8 mouse cellular contexts compared by ENCODE assay signal in genomic region chr15:12550919-12551318, GRCm38 (mm10).
DNase-seq lines count a peak whose midpoint lies in the region; ATAC-seq and TF ChIP-seq lines count a peak whose summit lies in the region.
"Had no signal": no experiment of that assay in that cellular context is flagged by ENCODE, and none has a peak within 500 bp of the region (broad histone marks: within the 10 kb centered on the region; RNA-seq: fewer than 3 reads in every experiment).

No protein-coding gene starts in this region.

- H3K79me2 ChIP-seq in MEL (ENCODE audit: control insufficient read depth, insufficient read depth, low read length, poor library complexity), result no peaks in the 10 kb centered on the region

- no peak for DNase-seq in kidney, postnatal 25 days
- DNase-seq in MEL (ENCODE audit: low read depth, low spot score), result no peak
- no peak for DNase-seq in limb, embryonic 10.5 days (ENCODE audit: low spot score)
- no peak for DNase-seq in cerebellum, postnatal 36 days
- DNase-seq in urinary bladder, adult 2 months (ENCODE audit: low spot score), result no peak

- no peak; the same call in 1 of the 2 replicates for TF ChIP-seq CTCF in E14TG2a.4 (conservative IDR thresholded peaks at IDR 0.05; ENCODE audit: low read length)
- peak in 2 of 3 experiments; percentile 17 to 26; a peak in 1 of 6 replicates for TF ChIP-seq CTCF in MEL (IDR thresholded peaks at IDR 0.05 in 2 of 3, conservative IDR thresholded peaks at IDR 0.05 in 1 of 3; ENCODE audit: control insufficient read depth in 1 of 3, insufficient read depth in 1 of 3, low read depth in 2 of 3, low read length in 3 of 3, poor library complexity in 1 of 3, severe bottlenecking in 1 of 3)

- H3K4me2 ChIP-seq in kidney, embryonic 16.5 days (replicated peaks; ENCODE audit: low read depth, low read length), result peak overlapping the region; percentile 96; the same call in 1 of the 2 replicates

- H3K9ac ChIP-seq in kidney, embryonic 16.5 days (replicated peaks; ENCODE audit: low read length), result no peak overlapping the region
- H3K9ac ChIP-seq in MEL (ENCODE audit: control insufficient read depth, low read depth, low read length, poor library complexity, severe bottlenecking), result no peak overlapping the region
- H3K9ac ChIP-seq: heart, embryonic 13.5 days had no signal

- H3K27me3 ChIP-seq in kidney, embryonic 16.5 days (ENCODE audit: insufficient read depth, low read length), result no peaks in the 10 kb centered on the region
- H3K27me3 ChIP-seq in E14TG2a.4 (ENCODE audit: insufficient read depth, low read length) (no peaks in the 10 kb centered on the region), MEL (ENCODE audit: control insufficient read depth in 1 of 2, insufficient read depth in 2 of 2, low read length in 2 of 2) (peaks cover 0 to 8% of the 10 kb centered on the region in 2 experiments; a peak in 2 of 4 replicates)
- peaks cover 7% of the 10 kb centered on the region; the same call in 1 of the 2 replicates for H3K27me3 ChIP-seq in limb, embryonic 10.5 days (ENCODE audit: low read depth, poor library complexity, severe bottlenecking)
- H3K27me3 ChIP-seq: heart, embryonic 13.5 days had no signal

- H3K36me3 ChIP-seq in kidney, embryonic 16.5 days (ENCODE audit: insufficient read depth, low read length), result no peaks in the 10 kb centered on the region
- no peaks in the 10 kb centered on the region for H3K36me3 ChIP-seq in E14TG2a.4 (ENCODE audit: insufficient read depth, low read length)
- no peaks in the 10 kb centered on the region for H3K36me3 ChIP-seq in MEL (ENCODE audit: control insufficient read depth in 1 of 2, insufficient read depth in 2 of 2, low read length in 2 of 2)
- H3K36me3 ChIP-seq in limb, embryonic 10.5 days, result no peaks in the 10 kb centered on the region
- H3K36me3 ChIP-seq: heart, embryonic 13.5 days had no signal

- no peak for ATAC-seq in kidney, embryonic 16.5 days (ENCODE audit: low FRiP score, low TSS enrichment)

- TF ChIP-seq POLR2A in MEL (IDR thresholded peaks at IDR 0.05; ENCODE audit: control insufficient read depth in 1 of 2, insufficient read depth in 1 of 2, low read depth in 1 of 2, low read length in 2 of 2, poor library complexity in 1 of 2), result no peak

- H3K27ac ChIP-seq in kidney, embryonic 16.5 days (ENCODE audit: low read length), result peak overlapping the region; percentile 86; the same call in 1 of the 2 replicates
- H3K27ac ChIP-seq in MEL (ENCODE audit: control insufficient read depth, low read depth, low read length), result no peak overlapping the region
- peak overlapping the region; percentile 83; the same call in 1 of the 2 replicates for H3K27ac ChIP-seq in limb, embryonic 10.5 days
- H3K27ac ChIP-seq: heart, embryonic 13.5 days had no signal

- 32% methylated on average over 3 of the region's 3 CpGs for WGBS in kidney, embryonic 16.5 days
- WGBS in limb, embryonic 10.5 days, result 21% methylated on average over 3 of the region's 3 CpGs

- no peak overlapping the region for H3K4me3 ChIP-seq in kidney, embryonic 16.5 days (ENCODE audit: low read length)
- peak overlapping the region; percentile 75 for H3K4me3 ChIP-seq in E14TG2a.4 (replicated peaks; ENCODE audit: low read length)
- H3K4me3 ChIP-seq in MEL (ENCODE audit: control insufficient read depth in 1 of 2, insufficient read depth in 1 of 2, low read depth in 2 of 2, low read length in 2 of 2), result no peak overlapping the region
- no peak overlapping the region for H3K4me3 ChIP-seq in limb, embryonic 10.5 days

- TF ChIP-seq RAD21 in MEL (IDR thresholded peaks at IDR 0.05; ENCODE audit: low read depth, low read length), result peak; percentile 13

- H3K4me1 ChIP-seq in kidney, embryonic 16.5 days (ENCODE audit: insufficient read depth, low read length), result peaks cover 44% of the 10 kb centered on the region
- H3K4me1 ChIP-seq in E14TG2a.4 (replicated peaks; ENCODE audit: low read depth, low read length) (peaks cover 61% of the 10 kb centered on the region), MEL (ENCODE audit: control insufficient read depth in 1 of 2, insufficient read depth in 2 of 2, low read length in 2 of 2) (no peaks in the 10 kb centered on the region)
- H3K4me1 ChIP-seq in limb, embryonic 10.5 days, result peaks cover 44% of the 10 kb centered on the region

- no peak for TF ChIP-seq EP300 in MEL (IDR thresholded peaks at IDR 0.05; ENCODE audit: low read depth in 1 of 2, low read length in 2 of 2)

- H3K9me3 ChIP-seq in kidney, embryonic 16.5 days (ENCODE audit: low read length), result no peaks in the 10 kb centered on the region
- H3K9me3 ChIP-seq in E14TG2a.4 (ENCODE audit: low read length) (no peaks in the 10 kb centered on the region), MEL (replicated peaks; ENCODE audit: insufficient read depth, low read length) (no peaks in the 10 kb centered on the region)
- H3K9me3 ChIP-seq in limb, embryonic 10.5 days (replicated peaks), result no peaks in the 10 kb centered on the region
- H3K9me3 ChIP-seq: heart, embryonic 13.5 days had no signal

TF ChIP-seq in MEL, 35 proteins besides CTCF, POLR2A, EP300 and RAD21:
- no peak for TF ChIP-seq E2F4 (IDR thresholded peaks at IDR 0.05; ENCODE audit: borderline replicate concordance, low read depth, low read length)
- peak; percentile 49; the same call in 1 of the 2 replicates for TF ChIP-seq SMC3 (IDR thresholded peaks at IDR 0.05; ENCODE audit: low read depth, low read length)
- TF ChIP-seq MYB (IDR thresholded peaks at IDR 0.05; ENCODE audit: low read depth, low read length), result no peak
TF ChIP-seq in MEL: peak in this region for 1.
